ENCODE assay signal across 18 mouse cellular contexts in the genomic region with DNA sequence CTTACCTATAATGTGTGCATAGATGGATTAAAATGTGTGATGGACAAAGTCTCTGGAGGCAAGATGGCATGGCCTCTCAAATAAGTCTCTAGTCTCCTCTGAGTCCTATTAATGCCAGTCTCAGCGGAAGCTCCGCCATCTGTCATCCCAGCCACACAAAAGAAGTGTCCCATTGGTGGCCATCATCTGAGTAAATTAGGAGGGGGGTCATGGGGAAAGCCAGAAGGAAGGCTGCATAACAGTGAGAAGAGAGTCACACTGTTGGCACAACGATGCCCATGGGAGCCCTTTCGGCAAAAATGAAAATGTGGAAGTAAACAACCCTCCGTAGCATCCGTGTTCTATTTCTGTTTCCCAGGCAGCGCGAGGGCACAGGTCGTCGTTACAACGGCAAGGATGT.
DNase-seq lines count a peak whose midpoint lies in the region; ATAC-seq and TF ChIP-seq lines count a peak whose summit lies in the region.
"Had no signal": no experiment of that assay in that cellular context is flagged by ENCODE, and none has a peak within 500 bp of the region (broad histone marks: within the 10 kb centered on the region; RNA-seq: fewer than 3 reads in every experiment).

No protein-coding gene starts in this region.

- no peak overlapping the region for H3K4me3 ChIP-seq in forebrain, embryonic 12.5 days (replicated peaks)
- no peak overlapping the region for H3K4me3 ChIP-seq in forebrain, embryonic 10.5 days
- no peak overlapping the region for H3K4me3 ChIP-seq in forebrain, embryonic 15.5 days
- no peak overlapping the region for H3K4me3 ChIP-seq in hindbrain, postnatal 0 days (ENCODE audit: low read length)
- no peak overlapping the region for H3K4me3 ChIP-seq in neural tube, embryonic 13.5 days
- H3K4me3 ChIP-seq: heart, embryonic 13.5 days; kidney, embryonic 15.5 days had no signal

- no peak overlapping the region for H3K4me2 ChIP-seq in forebrain, embryonic 12.5 days
- no peak overlapping the region for H3K4me2 ChIP-seq in forebrain, embryonic 15.5 days (replicated peaks)
- H3K4me2 ChIP-seq in hindbrain, postnatal 0 days (ENCODE audit: low read depth, low read length): peak overlapping the region; percentile 28; the same call in 1 of the 2 replicates
- H3K4me2 ChIP-seq in neural tube, embryonic 13.5 days: peak overlapping the region; percentile 30
- H3K4me2 ChIP-seq: heart, embryonic 13.5 days; kidney, embryonic 15.5 days had no signal

- no peak for DNase-seq in forebrain, embryonic 10.5 days (ENCODE audit: extremely low spot score, low spot score)
- DNase-seq in hindbrain, postnatal 0 days (ENCODE audit: low spot score): peak; percentile 66
- no peak for DNase-seq in kidney, adult 9 months
- DNase-seq in gastrocnemius, adult 18-20 months (ENCODE audit: low spot score): no peak
- DNase-seq: adrenal gland, adult 8-10 months; B cell, adult 2 months; cerebellum, adult 9-11 months; layer of hippocampus, adult 9-11 months; liver; lung, adult 18-20 months; right cerebral cortex, adult 18-20 months had no signal

- no peaks in the 10 kb centered on the region for H3K27me3 ChIP-seq in forebrain, embryonic 12.5 days
- no peaks in the 10 kb centered on the region for H3K27me3 ChIP-seq in forebrain, embryonic 10.5 days (ENCODE audit: poor library complexity, severe bottlenecking)
- H3K27me3 ChIP-seq in forebrain, embryonic 15.5 days: no peaks in the 10 kb centered on the region
- no peaks in the 10 kb centered on the region for H3K27me3 ChIP-seq in hindbrain, postnatal 0 days (ENCODE audit: insufficient read depth, low read length)
- H3K27me3 ChIP-seq in neural tube, embryonic 13.5 days: no peaks in the 10 kb centered on the region
- H3K27me3 ChIP-seq: heart, embryonic 13.5 days; kidney, embryonic 15.5 days had no signal

- H3K9ac ChIP-seq in forebrain, embryonic 12.5 days: no peak overlapping the region
- H3K9ac ChIP-seq in forebrain, embryonic 15.5 days (replicated peaks): no peak overlapping the region
- H3K9ac ChIP-seq in hindbrain, postnatal 0 days (replicated peaks; ENCODE audit: low read length): no peak overlapping the region
- no peak overlapping the region for H3K9ac ChIP-seq in neural tube, embryonic 13.5 days
- H3K9ac ChIP-seq: heart, embryonic 13.5 days; kidney, embryonic 15.5 days had no signal

- 0 out of 2 replicates have a peak overlapping the region, but pooled peaks have one; percentile 19 for H3K27ac ChIP-seq in forebrain, embryonic 12.5 days
- no peak overlapping the region for H3K27ac ChIP-seq in forebrain, embryonic 10.5 days
- H3K27ac ChIP-seq in forebrain, embryonic 15.5 days (replicated peaks): 0 out of 2 replicates have a peak overlapping the region, but pooled peaks have one; percentile 11
- H3K27ac ChIP-seq in hindbrain, postnatal 0 days: no peak overlapping the region
- peak overlapping the region; percentile 73 for H3K27ac ChIP-seq in neural tube, embryonic 13.5 days (replicated peaks)
- H3K27ac ChIP-seq: heart, embryonic 13.5 days; kidney, embryonic 15.5 days; macrophage had no signal

- ATAC-seq in forebrain, embryonic 12.5 days (ENCODE audit: low FRiP score): peak; percentile 61; the same call in 1 of the 2 replicates
- ATAC-seq in forebrain, embryonic 15.5 days (replicated peaks): no peak
- peak; percentile 40 for ATAC-seq in hindbrain, postnatal 0 days
- ATAC-seq in neural tube, embryonic 13.5 days (ENCODE audit: low read depth): peak; percentile 89
- ATAC-seq in megakaryocyte, adult 5-6 weeks (ENCODE audit: poor library complexity, severe bottlenecking): no peak

- no peak for TF ChIP-seq CTCF in hindbrain, postnatal 0 days (IDR thresholded peaks at IDR 0.05; ENCODE audit: low read depth)

- H3K9me3 ChIP-seq in forebrain, embryonic 12.5 days: no peaks in the 10 kb centered on the region
- H3K9me3 ChIP-seq in forebrain, embryonic 10.5 days: no peaks in the 10 kb centered on the region
- H3K9me3 ChIP-seq in forebrain, embryonic 15.5 days: no peaks in the 10 kb centered on the region
- no peaks in the 10 kb centered on the region for H3K9me3 ChIP-seq in hindbrain, postnatal 0 days (ENCODE audit: low read length)
- no peaks in the 10 kb centered on the region for H3K9me3 ChIP-seq in neural tube, embryonic 13.5 days
- H3K9me3 ChIP-seq: heart, embryonic 13.5 days; kidney, embryonic 15.5 days had no signal

- WGBS in forebrain, embryonic 12.5 days: 75% methylated on average over 11 of the region's 11 CpGs
- WGBS in forebrain, embryonic 10.5 days: 92% methylated on average over 11 of the region's 11 CpGs
- 66% methylated on average over 11 of the region's 11 CpGs for WGBS in forebrain, embryonic 15.5 days
- 45% methylated on average over 11 of the region's 11 CpGs for WGBS in hindbrain, postnatal 0 days
- 28% methylated on average over 11 of the region's 11 CpGs for WGBS in neural tube, embryonic 13.5 days

- H3K36me3 ChIP-seq in forebrain, embryonic 12.5 days (replicated peaks): no peaks in the 10 kb centered on the region
- H3K36me3 ChIP-seq in forebrain, embryonic 10.5 days (replicated peaks): no peaks in the 10 kb centered on the region
- no peaks in the 10 kb centered on the region for H3K36me3 ChIP-seq in forebrain, embryonic 15.5 days
- no peaks in the 10 kb centered on the region for H3K36me3 ChIP-seq in hindbrain, postnatal 0 days (ENCODE audit: insufficient read depth, low read length)
- H3K36me3 ChIP-seq in neural tube, embryonic 13.5 days: no peaks in the 10 kb centered on the region
- H3K36me3 ChIP-seq: heart, embryonic 13.5 days; kidney, embryonic 15.5 days had no signal

- no peaks in the 10 kb centered on the region for H3K4me1 ChIP-seq in forebrain, embryonic 12.5 days
- no peaks in the 10 kb centered on the region for H3K4me1 ChIP-seq in forebrain, embryonic 10.5 days
- 0 out of 2 replicates have a peak, but pooled peaks cover 3% of the 10 kb centered on the region for H3K4me1 ChIP-seq in forebrain, embryonic 15.5 days
- no peaks in the 10 kb centered on the region for H3K4me1 ChIP-seq in hindbrain, postnatal 0 days (ENCODE audit: insufficient read depth, low read length)
- H3K4me1 ChIP-seq in neural tube, embryonic 13.5 days (replicated peaks): peaks cover 25% of the 10 kb centered on the region
- H3K4me1 ChIP-seq: heart, embryonic 13.5 days; kidney, embryonic 15.5 days had no signal

Comparison
In these comparisons a context has a peak if more than half of its experiments do, and no peak if none do; other contexts are left out.
1. ATAC-seq: peak in forebrain, embryonic 12.5 days (single experiment), hindbrain, postnatal 0 days (single experiment) and neural tube, embryonic 13.5 days (single experiment); none in forebrain, embryonic 15.5 days (single experiment) and megakaryocyte, adult 5-6 weeks (single experiment).
2. H3K27ac ChIP-seq: peak in forebrain, embryonic 12.5 days (single experiment), forebrain, embryonic 15.5 days (single experiment) and neural tube, embryonic 13.5 days (single experiment); none in forebrain, embryonic 10.5 days (single experiment) and hindbrain, postnatal 0 days (single experiment).
3. H3K4me2 ChIP-seq: peak in hindbrain, postnatal 0 days (single experiment) and neural tube, embryonic 13.5 days (single experiment); none in forebrain, embryonic 12.5 days (single experiment) and forebrain, embryonic 15.5 days (single experiment).